Mouse (Mus musculus) lung, embryonic 15.5 days (tissue): ENCODE results near the gene Hjurp. TPM values are rescaled to one million over a fixed set of nuclear protein-coding genes. Genes with fewer than 3 reads are reported as not detected.

Experiments used
- ATAC-seq: fragments of 200-750 bp; cut with Nextera tagmentation; 2 replicates; pipeline ENCODE4 v1.8.0; 2017; ENCODE audit warnings: moderate number of reproducible peaks, borderline replicate concordance; ENCODE audit not compliant: low FRiP score, low TSS enrichment; ENCODE audit errors: extremely low read depth
- H3K27ac ChIP-seq: fragments of 300-500 bp; sonication (generic); 2 replicates; pipeline ENCODE4 v1.5.1; 2015; ENCODE audit warnings: moderate library complexity, mild to moderate bottlenecking, inconsistent platforms
- H3K27me3 ChIP-seq: fragments of 300-500 bp; sonication (generic); 2 replicates; pipeline ENCODE4 v1.6.1; 2015; ENCODE audit warnings: inconsistent platforms
- H3K36me3 ChIP-seq: fragments of 300-500 bp; sonication (generic); 2 replicates; pipeline ENCODE4 v1.6.1; 2015; ENCODE audit warnings: inconsistent platforms
- H3K4me1 ChIP-seq: fragments of 300-500 bp; sonication (generic); 2 replicates; pipeline ENCODE4 v1.6.1; 2015; ENCODE audit warnings: inconsistent platforms
- H3K4me2 ChIP-seq: fragments of 300-500 bp; sonication (generic); 2 replicates; pipeline ENCODE4 v1.6.1; 2015; ENCODE audit warnings: inconsistent platforms, mild to moderate bottlenecking, moderate library complexity
- H3K4me3 ChIP-seq: fragments of 300-500 bp; sonication (generic); 2 replicates; pipeline ENCODE4 v1.5.1; 2015; ENCODE audit warnings: mild to moderate bottlenecking, inconsistent platforms
- H3K9ac ChIP-seq: fragments of 300-500 bp; sonication (generic); 2 replicates; pipeline ENCODE4 v1.6.1; 2015; ENCODE audit warnings: inconsistent platforms
- H3K9me3 ChIP-seq: fragments of 300-500 bp; sonication (generic); 2 replicates; pipeline ENCODE4 v1.6.1; 2016; ENCODE audit warnings: inconsistent platforms
- WGBS: fragments of 180-500 bp; shearing (Covaris S2); methylation state at CpG from one replicate; pipeline ENCODE4 v1.1.7; 2015; 5-methylcytosine and 5-hydroxymethylcytosine counted together
- polyA plus RNA-seq: library from polyadenylated mRNA; unstranded; fragments of >200 nt; fragmentation: Nextera tagmentation; extraction: Ambion mirVana; gene quantifications from 2 replicates; pipeline ENCODE4 v1.2.1, GENCODE M21; 2015

Hjurp gene
- 184 and 198 TPM in 2 replicates for polyA plus RNA-seq

GRCm38 (mm10) chr1:88277098-88277817 lies at the start of gene Hjurp, which contains the start of gene Trpm8:
TSS of gene Hjurp (minus strand) at chr1:88277633.
TSS of gene Trpm8 (plus strand) at chr1:88277661.
- H3K27me3 ChIP-seq: no peaks in the 10 kb centered on the region
- H3K27ac ChIP-seq: peak within 1 kb of the TSS; percentile 83
- no peaks in the 10 kb centered on the region; the same call in 1 of the 2 replicates for H3K9me3 ChIP-seq
- H3K4me1 ChIP-seq: peaks cover 23% of the 10 kb centered on the region
- H3K4me2 ChIP-seq: peak within 1 kb of the TSS; percentile 57
- H3K9ac ChIP-seq: peak within 1 kb of the TSS; percentile 70
- under 1% methylated on average over 50 of the region's 50 CpGs for WGBS
- H3K36me3 ChIP-seq: peaks cover 35% of the 10 kb centered on the region
- ATAC-seq: peak; percentile 96
- peak within 1 kb of the TSS; percentile 47 for H3K4me3 ChIP-seq

GRCm38 (mm10) chr1:88323101-88323500 lies 45.7 kb upstream of the Hjurp start:
- H3K27me3 ChIP-seq: no peaks in the 10 kb centered on the region
- ATAC-seq: no peak
- no peaks in the 10 kb centered on the region for H3K36me3 ChIP-seq
- H3K4me2 ChIP-seq: no peak overlapping the region
- no peak overlapping the region for H3K27ac ChIP-seq
- no peaks in the 10 kb centered on the region for H3K9me3 ChIP-seq
- no peak overlapping the region for H3K9ac ChIP-seq
- no peaks in the 10 kb centered on the region for H3K4me1 ChIP-seq
- H3K4me3 ChIP-seq: no peak overlapping the region
- 68% methylated on average over 3 of the region's 3 CpGs for WGBS

- Histone ChIP-seq H3K4me1 (no peaks in the 10 kb centered on the region), H3K27me3 (no peaks in the 10 kb centered on the region), H3K27ac (no peak overlapping the region), H3K9me3 (no peaks in the 10 kb centered on the region), H3K36me3 (no peaks in the 10 kb centered on the region), H3K4me2 (no peak overlapping the region), H3K9ac (no peak overlapping the region), H3K4me3 (no peak overlapping the region)
- ATAC-seq: no peak
Measured at GRCm38 (mm10) chr1:88322146-88322545, 44.7 kb upstream of the Hjurp start.

- no peaks in the 10 kb centered on the region for H3K36me3 ChIP-seq
- H3K9me3 ChIP-seq: no peaks in the 10 kb centered on the region
- no peak for ATAC-seq
- no peak overlapping the region for H3K27ac ChIP-seq
- no peak overlapping the region for H3K9ac ChIP-seq
- WGBS: 67% methylated on average over 7 of the region's 7 CpGs
- H3K27me3 ChIP-seq: no peaks in the 10 kb centered on the region
- no peak overlapping the region for H3K4me3 ChIP-seq
- no peaks in the 10 kb centered on the region for H3K4me1 ChIP-seq
- no peak overlapping the region for H3K4me2 ChIP-seq
Measured at GRCm38 (mm10) chr1:88320821-88321395, 43.5 kb upstream of the Hjurp start.

- H3K9me3 ChIP-seq: no peaks in the 10 kb centered on the region
- no peak for ATAC-seq
- 65% methylated on average over 6 of the region's 6 CpGs for WGBS
Measured at GRCm38 (mm10) chr1:88318531-88319060, 41.2 kb upstream of the Hjurp start.

GRCm38 (mm10) chr1:88317279-88317678 lies 39.8 kb upstream of the Hjurp start:
- no peaks in the 10 kb centered on the region for H3K9me3 ChIP-seq
- WGBS: 70% methylated on average over 1 of the region's 1 CpGs
- no peak overlapping the region for H3K9ac ChIP-seq
- H3K36me3 ChIP-seq: no peaks in the 10 kb centered on the region
- 0 out of 2 replicates have a peak overlapping the region, but pooled peaks have one; percentile 7 for H3K27ac ChIP-seq
- no peak overlapping the region for H3K4me3 ChIP-seq
- ATAC-seq: no peak
- no peak overlapping the region for H3K4me2 ChIP-seq
- no peaks in the 10 kb centered on the region for H3K4me1 ChIP-seq
- H3K27me3 ChIP-seq: no peaks in the 10 kb centered on the region

More at GRCm38 (mm10) chr1:88318531-88319060, 41.2 kb upstream of the Hjurp start:
- Histone ChIP-seq H3K36me3 (no peaks in the 10 kb centered on the region), H3K9ac (no peak overlapping the region), H3K4me3 (no peak overlapping the region), H3K27ac (no peak overlapping the region), H3K4me1 (no peaks in the 10 kb centered on the region), H3K4me2 (no peak overlapping the region), H3K27me3 (no peaks in the 10 kb centered on the region)

GRCm38 (mm10) chr1:88310349-88310748 lies 32.9 kb upstream of the Hjurp start:
- Histone ChIP-seq H3K4me3 (no peak overlapping the region), H3K4me1 (no peaks in the 10 kb centered on the region), H3K4me2 (no peak overlapping the region), H3K36me3 (no peaks in the 10 kb centered on the region), H3K9me3 (peaks cover 25% of the 10 kb centered on the region), H3K27ac (no peak overlapping the region), H3K27me3 (no peaks in the 10 kb centered on the region), H3K9ac (no peak overlapping the region)
- 61% methylated on average over 3 of the region's 3 CpGs for WGBS
- no peak for ATAC-seq

- H3K27ac ChIP-seq: no peak overlapping the region
- no peaks in the 10 kb centered on the region for H3K36me3 ChIP-seq
- no peak overlapping the region for H3K4me3 ChIP-seq
- WGBS: 45% methylated on average over 3 of the region's 3 CpGs
- H3K4me2 ChIP-seq: no peak overlapping the region
- peaks cover 25% of the 10 kb centered on the region for H3K9me3 ChIP-seq
- no peak overlapping the region for H3K9ac ChIP-seq
- H3K4me1 ChIP-seq: no peaks in the 10 kb centered on the region
- ATAC-seq: 0 out of 2 replicates have a peak, but pooled peaks have one; percentile 1
- H3K27me3 ChIP-seq: no peaks in the 10 kb centered on the region
Measured at GRCm38 (mm10) chr1:88309905-88310304, 32.5 kb upstream of the Hjurp start.

GRCm38 (mm10) chr1:88309020-88309419 lies 31.6 kb upstream of the Hjurp start:
- Histone ChIP-seq H3K9ac (no peak overlapping the region), H3K4me2 (no peak overlapping the region), H3K4me3 (no peak overlapping the region), H3K27ac (no peak overlapping the region), H3K4me1 (no peaks in the 10 kb centered on the region), H3K9me3 (peaks cover 28% of the 10 kb centered on the region), H3K36me3 (no peaks in the 10 kb centered on the region), H3K27me3 (no peaks in the 10 kb centered on the region)
- no peak for ATAC-seq
- WGBS: 47% methylated on average over 2 of the region's 2 CpGs

- Histone ChIP-seq H3K4me2 (no peak overlapping the region), H3K4me3 (no peak overlapping the region), H3K9me3 (peaks cover 35% of the 10 kb centered on the region), H3K36me3 (no peaks in the 10 kb centered on the region), H3K27me3 (no peaks in the 10 kb centered on the region), H3K9ac (no peak overlapping the region), H3K27ac (no peak overlapping the region), H3K4me1 (no peaks in the 10 kb centered on the region)
- ATAC-seq: no peak
- 61% methylated on average over 12 of the region's 12 CpGs for WGBS
Measured at GRCm38 (mm10) chr1:88307180-88307579, 29.7 kb upstream of the Hjurp start.

GRCm38 (mm10) chr1:88306543-88306942 lies 29.1 kb upstream of the Hjurp start:
- Histone ChIP-seq H3K27ac (no peak overlapping the region), H3K9ac (no peak overlapping the region), H3K27me3 (no peaks in the 10 kb centered on the region), H3K4me1 (no peaks in the 10 kb centered on the region), H3K4me2 (no peak overlapping the region), H3K4me3 (no peak overlapping the region), H3K9me3 (peaks cover 36% of the 10 kb centered on the region), H3K36me3 (no peaks in the 10 kb centered on the region)
- no peak for ATAC-seq
- 50% methylated on average over 1 of the region's 1 CpGs for WGBS
